Mouse (Mus musculus) stomach, postnatal 0 days (tissue): ENCODE results near the gene Trank1. TPM values are rescaled to one million over a fixed set of nuclear protein-coding genes. Genes with fewer than 3 reads are reported as not detected.

Experiments
- ATAC-seq: fragments of 200-750 bp; cut with Nextera tagmentation; 2 replicates; pipeline ENCODE4 v1.8.0; 2017; ENCODE audit not compliant: low FRiP score, low TSS enrichment
- DNase-seq: peaks from one replicate; pipeline ENCODE4 v3.0.0-alpha.2; 2016; ENCODE audit warnings: low spot score
- H3K27ac ChIP-seq: fragments of 300-500 bp; sonication (generic); replicated peaks from 2 replicates; pipeline ENCODE4 v1.5.1; 2014; ENCODE audit warnings: mild to moderate bottlenecking, control low read depth
- H3K27me3 ChIP-seq: fragments of 300-500 bp; sonication (generic); 2 replicates; pipeline ENCODE4 v1.6.1; 2014; ENCODE audit warnings: low read length; ENCODE audit not compliant: control insufficient read depth, insufficient read depth
- H3K36me3 ChIP-seq: fragments of 300-500 bp; sonication (generic); 2 replicates; pipeline ENCODE4 v1.6.1; 2014; ENCODE audit warnings: low read length, mixed read lengths; ENCODE audit not compliant: control insufficient read depth, insufficient read depth
- H3K4me1 ChIP-seq: fragments of 300-500 bp; sonication (generic); replicated peaks from 2 replicates; pipeline ENCODE4 v1.6.1; 2014; ENCODE audit warnings: antibody characterized with exemption; ENCODE audit not compliant: control insufficient read depth, insufficient read depth
- H3K4me2 ChIP-seq: fragments of 300-500 bp; sonication (generic); replicated peaks from 2 replicates; pipeline ENCODE4 v1.6.1; 2014; ENCODE audit warnings: low read depth, mild to moderate bottlenecking, control low read depth, moderate library complexity
- H3K4me3 ChIP-seq: fragments of 300-500 bp; sonication (generic); 2 replicates; pipeline ENCODE4 v1.5.1; 2014; ENCODE audit warnings: low read depth, low read length, control low read depth
- H3K9ac ChIP-seq: fragments of 300-500 bp; sonication (generic); 2 replicates; pipeline ENCODE4 v1.6.1; 2014; ENCODE audit warnings: mild to moderate bottlenecking, low read length, control low read depth, mixed read lengths
- H3K9me3 ChIP-seq: fragments of 300-500 bp; sonication (generic); 2 replicates; pipeline ENCODE4 v1.6.1; 2016; ENCODE audit warnings: low read length; ENCODE audit not compliant: control insufficient read depth
- CTCF ChIP-seq: IDR thresholded peaks from 2 replicates; pipeline ENCODE4 v1.5.1; 2016; ENCODE audit warnings: antibody characterized with exemption, low read depth, mild to moderate bottlenecking, moderate library complexity
- EP300 ChIP-seq: optimal IDR thresholded peaks from 2 replicates; pipeline ENCODE3; 2016; ENCODE audit warnings: antibody characterized with exemption
- WGBS: fragments of 180-500 bp; shearing (Covaris S2); extraction: QIAGEN DNeasy Blood & Tissue Kit; methylation state at CpG from one replicate; pipeline ENCODE4 v1.1.7; 2014; 5-methylcytosine and 5-hydroxymethylcytosine counted together
- polyA plus RNA-seq: library from polyadenylated mRNA; unstranded; fragments of >200 nt; fragmentation: Nextera tagmentation; extraction: Ambion mirVana; gene quantifications from 2 replicates; pipeline ENCODE4 v1.2.1, GENCODE M21; 2015

Trank1 gene
- polyA plus RNA-seq, 1 experiment from 2014 or later = 0.16 TPM

- 85% methylated on average over 4 of the region's 4 CpGs for WGBS
- no peak for DNase-seq
- Histone ChIP-seq H3K4me3 (no peak overlapping the region), H3K36me3 (no peaks in the 10 kb centered on the region), H3K4me2 (no peak overlapping the region), H3K9me3 (no peaks in the 10 kb centered on the region), H3K27me3 (no peaks in the 10 kb centered on the region), H3K27ac (no peak overlapping the region), H3K4me1 (no peaks in the 10 kb centered on the region), H3K9ac (no peak overlapping the region)
- TF ChIP-seq EP300 (no peak), CTCF (no peak)
- ATAC-seq = no peak
These were observed 114.4 kb downstream of the Trank1 start for GRCm38 (mm10) chr9:111425952-111426351.

- TF ChIP-seq EP300 = no peak
- TF ChIP-seq CTCF = peak; percentile 61
- Histone ChIP-seq H3K4me3 (no peak overlapping the region), H3K4me1 (no peaks in the 10 kb centered on the region), H3K27ac (no peak overlapping the region), H3K4me2 (no peak overlapping the region), H3K9me3 (no peaks in the 10 kb centered on the region), H3K9ac (no peak overlapping the region), H3K27me3 (no peaks in the 10 kb centered on the region), H3K36me3 (no peaks in the 10 kb centered on the region)
- WGBS = 85% methylated on average over 9 of the region's 9 CpGs
- ATAC-seq = no peak
- DNase-seq = no peak
These were observed 116.5 kb downstream of the Trank1 start for GRCm38 (mm10) chr9:111427891-111428555.

GRCm38 (mm10) chr9:111428698-111429362, 117.3 kb downstream of the Trank1 start:
- H3K4me3 ChIP-seq = no peak overlapping the region
- H3K27me3 ChIP-seq = no peaks in the 10 kb centered on the region
- H3K4me2 ChIP-seq = no peak overlapping the region
- DNase-seq (no peak), ATAC-seq (no peak)
- 71% methylated on average over 8 of the region's 8 CpGs for WGBS
- H3K36me3 ChIP-seq = no peaks in the 10 kb centered on the region
- no peaks in the 10 kb centered on the region for H3K9me3 ChIP-seq
- no peak overlapping the region for H3K9ac ChIP-seq
- H3K4me1 ChIP-seq = no peaks in the 10 kb centered on the region
- no peak for TF ChIP-seq CTCF
- TF ChIP-seq EP300 = no peak
- H3K27ac ChIP-seq = no peak overlapping the region

- no peak for TF ChIP-seq EP300
- TF ChIP-seq CTCF = no peak
- no peaks in the 10 kb centered on the region for H3K9me3 ChIP-seq
- H3K4me3 ChIP-seq = no peak overlapping the region
- DNase-seq (no peak), ATAC-seq (no peak)
- 50% methylated on average over 2 of the region's 2 CpGs for WGBS
- H3K4me2 ChIP-seq = no peak overlapping the region
- H3K27ac ChIP-seq = no peak overlapping the region
- no peaks in the 10 kb centered on the region for H3K27me3 ChIP-seq
- no peaks in the 10 kb centered on the region for H3K36me3 ChIP-seq
- no peak overlapping the region for H3K9ac ChIP-seq
- no peaks in the 10 kb centered on the region for H3K4me1 ChIP-seq
These were observed 117.8 kb downstream of the Trank1 start for GRCm38 (mm10) chr9:111429363-111429750.

- TF ChIP-seq EP300 (no peak), CTCF (no peak)
- no peaks in the 10 kb centered on the region for H3K27me3 ChIP-seq
- H3K27ac ChIP-seq = no peak overlapping the region
- H3K4me2 ChIP-seq = no peak overlapping the region
- H3K9ac ChIP-seq = no peak overlapping the region
- ATAC-seq = no peak
- 92% methylated on average over 2 of the region's 2 CpGs for WGBS
- no peak for DNase-seq
- H3K9me3 ChIP-seq = no peaks in the 10 kb centered on the region
- H3K4me1 ChIP-seq = no peaks in the 10 kb centered on the region
- H3K4me3 ChIP-seq = no peak overlapping the region
- H3K36me3 ChIP-seq = no peaks in the 10 kb centered on the region
These were observed 123.9 kb downstream of the Trank1 start for GRCm38 (mm10) chr9:111435429-111435828.
